Mouse (Mus musculus) hematopoietic stem cell, adult 5-6 weeks (primary cell): ENCODE results near the gene Syt14. TPM values are rescaled to one million over a fixed set of nuclear protein-coding genes. Genes with fewer than 3 reads are reported as not detected.
A peak's percentile ranks its signal among the peaks of the same experiment; 100 is the strongest.

Experiments used
- ATAC-seq, 2 experiments: fragments of 125-278 bp in 1 of 2; replicated peaks in 1 of 2; 2 replicates each; pipeline ENCODE4 v1.8.0; 2016 to 2017; ENCODE audit warnings: inconsistent platforms in 2 of 2, mild to moderate bottlenecking in 2 of 2, moderate number of reproducible peaks in 2 of 2, low read depth in 1 of 2, moderate TSS enrichment in 1 of 2; ENCODE audit not compliant: low FRiP score in 2 of 2, poor library complexity in 2 of 2, severe bottlenecking in 2 of 2, insufficient read depth in 1 of 2, low TSS enrichment in 1 of 2
- total RNA-seq: library from RNA; stranded (forward); fragments of 172-1452, 232-1000 nt; gene quantifications from 2 replicates; pipeline ENCODE4 v1.2.3, GENCODE M21; 2017

The Syt14 gene
- total RNA-seq, 1 experiment from 2014 or later = not detected

DNA sequence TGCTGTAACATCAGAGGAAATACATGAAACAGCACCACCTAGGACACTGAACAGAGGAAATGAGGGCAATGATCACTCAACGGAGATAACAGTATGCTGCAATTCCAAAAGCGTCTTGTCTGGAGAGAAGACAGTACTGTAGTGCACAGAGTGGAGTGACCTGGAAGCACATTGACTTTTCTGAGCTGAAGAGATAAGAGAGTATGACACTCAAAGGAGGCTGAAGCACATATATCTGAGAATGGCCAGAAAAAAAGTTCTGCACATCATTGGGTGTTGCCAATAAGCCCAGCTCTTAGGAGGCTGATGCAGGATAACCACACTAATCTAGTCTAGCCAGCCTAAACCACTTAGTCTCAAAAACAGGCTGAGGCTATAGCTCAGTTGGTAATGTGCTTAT is 34.0 kb downstream of the Syt14 start:
- peak in 1 of 2 experiments; percentile 17; a peak in 1 of 4 replicates for ATAC-seq

DNA sequence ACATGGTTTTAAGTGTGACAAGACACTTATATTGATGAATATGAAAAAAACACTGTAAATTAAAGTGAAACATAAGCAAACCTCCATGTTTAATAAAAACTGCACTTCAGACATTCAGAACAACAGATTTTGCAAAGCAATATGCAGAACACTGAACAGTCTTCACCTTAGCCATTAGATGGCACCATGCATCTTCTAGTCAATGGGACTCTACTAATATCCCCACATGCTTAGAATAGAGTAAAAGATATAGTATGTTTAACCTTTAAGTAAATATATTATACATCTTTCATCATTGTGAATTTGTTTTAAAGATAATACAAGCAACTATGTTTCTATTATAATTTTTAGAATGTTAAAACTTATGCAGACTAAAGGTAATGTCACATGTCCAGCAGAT is 34.7 kb downstream of the Syt14 start:
- peak in 1 of 2 experiments; percentile 65; a peak in 1 of 4 replicates for ATAC-seq

DNA sequence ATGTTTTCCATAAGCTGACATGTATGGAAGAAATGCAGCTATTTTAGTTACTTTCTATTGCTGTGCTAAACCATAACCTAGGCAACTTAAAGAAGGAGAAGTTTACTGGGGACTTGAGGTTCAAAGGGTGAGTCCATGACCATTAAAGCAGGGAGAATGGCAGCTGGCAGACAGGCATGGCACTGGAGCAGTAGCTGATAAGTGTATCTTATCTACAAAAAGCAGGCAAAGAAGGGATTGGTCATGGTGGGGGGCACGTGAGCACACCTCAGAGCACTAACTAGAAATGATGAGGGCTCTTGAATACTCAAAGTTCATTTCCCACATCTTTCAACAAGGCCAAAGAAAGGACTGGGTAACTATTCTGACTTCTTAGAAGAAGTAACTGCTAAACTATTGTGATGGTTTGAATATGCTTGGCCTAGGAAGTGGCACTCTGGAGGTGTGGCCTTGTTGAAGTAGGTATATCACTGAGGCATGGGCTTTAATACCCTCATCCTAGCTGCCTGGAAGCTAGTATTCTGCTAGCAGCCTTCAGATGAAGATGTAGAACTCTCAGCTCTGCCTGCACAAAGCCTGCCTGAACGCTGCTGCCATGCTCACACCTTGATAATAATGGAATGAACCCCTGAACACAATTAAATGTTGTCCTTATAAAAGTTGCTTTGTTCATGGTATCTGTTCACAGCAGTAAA is 41.2 kb downstream of the Syt14 start:
- no peak for ATAC-seq

DNA sequence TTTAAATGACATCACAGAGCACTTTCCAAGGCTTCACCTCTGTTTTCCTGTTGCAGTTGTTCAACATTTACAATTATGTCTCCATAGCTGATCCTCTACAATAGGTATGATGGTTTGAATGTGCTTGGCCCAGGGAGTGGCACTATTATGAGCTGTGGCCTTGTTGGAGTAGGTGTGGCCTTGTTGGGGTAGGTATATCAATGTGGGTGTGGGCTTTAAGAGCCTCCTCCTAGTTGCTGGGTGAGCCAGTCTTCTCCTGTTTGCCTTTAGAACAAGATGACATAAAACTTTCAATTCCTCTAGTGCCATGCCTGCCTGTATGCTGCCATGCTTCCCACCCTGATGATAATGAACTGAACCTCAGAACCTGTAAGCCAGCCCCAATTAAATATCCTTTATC is 42.1 kb downstream of the Syt14 start:
- no peak for ATAC-seq

DNA sequence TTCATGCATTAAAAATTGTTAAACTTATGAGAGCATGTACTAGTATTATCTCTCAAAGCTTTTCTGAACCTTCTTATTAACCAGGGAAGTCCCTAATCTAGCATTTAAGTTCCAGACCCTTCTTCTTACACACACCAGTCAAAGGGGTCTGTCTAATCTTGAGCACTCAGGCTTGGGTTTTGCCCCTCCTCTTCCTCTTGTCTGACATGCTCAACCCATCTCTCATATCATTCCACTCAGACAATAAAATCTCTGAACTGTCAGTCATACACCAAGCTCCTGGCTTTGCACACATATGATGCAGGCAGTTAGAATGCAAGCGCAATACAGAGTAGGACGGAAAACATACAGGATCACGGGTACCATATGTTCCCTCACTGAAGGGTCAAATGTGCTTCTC is 48.4 kb downstream of the Syt14 start:
- no peak for ATAC-seq

DNA sequence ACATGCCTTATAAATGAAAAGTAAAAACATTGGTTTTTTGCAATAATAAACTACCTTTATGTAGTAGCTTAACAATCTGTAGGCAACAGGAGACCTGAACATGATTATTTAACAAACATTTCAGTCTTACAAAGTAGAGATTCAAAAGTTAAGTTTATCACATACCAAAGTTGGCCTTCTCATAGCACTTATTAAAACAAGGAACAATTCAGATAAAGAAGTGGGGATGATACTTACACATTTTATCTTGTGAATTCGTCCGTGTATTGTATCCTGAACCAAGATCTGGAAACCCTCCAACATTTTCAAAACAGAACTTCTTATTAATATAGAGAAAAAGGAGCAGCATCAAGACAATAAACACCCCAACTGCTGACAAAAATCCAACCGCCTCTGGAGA is 49.1 kb downstream of the Syt14 start:
- ATAC-seq = no peak

DNA sequence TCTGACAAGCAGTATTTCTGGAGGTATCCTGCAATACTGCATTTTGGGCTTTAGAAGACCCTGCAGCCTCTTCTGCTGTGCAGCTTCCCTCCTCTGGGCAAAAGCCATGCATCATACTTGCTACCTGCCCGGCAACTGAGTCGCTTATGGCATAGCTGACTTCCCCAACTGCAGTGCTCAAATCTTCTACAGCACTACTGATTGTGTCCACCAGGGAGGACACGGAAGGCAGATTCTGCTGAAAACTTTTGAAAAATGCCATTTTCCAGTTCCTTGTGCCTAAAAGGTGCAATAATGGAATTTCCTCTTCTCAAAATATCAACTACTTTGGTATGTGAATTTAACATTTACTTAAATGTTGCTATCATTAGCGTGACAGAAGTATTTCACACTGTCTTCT is 51.2 kb downstream of the Syt14 start:
- ATAC-seq = no peak

DNA sequence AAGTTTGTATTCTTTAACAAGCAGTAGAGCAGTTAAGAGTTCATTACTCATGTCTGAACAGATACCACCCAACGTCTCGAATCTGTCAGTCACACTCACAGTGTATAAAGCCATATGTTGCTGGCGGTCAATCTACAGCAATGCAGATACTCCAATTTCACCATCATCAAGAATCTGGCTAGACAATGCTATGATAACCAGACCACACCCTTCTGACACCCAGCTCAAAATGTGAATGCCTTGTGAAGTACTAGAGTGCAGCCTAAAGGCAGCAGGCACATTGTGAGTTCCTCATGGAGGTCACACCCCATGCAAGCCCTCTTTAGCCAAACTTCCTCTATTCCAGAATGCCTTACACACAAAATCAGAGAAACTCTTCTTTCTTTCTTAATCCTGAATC is 53.9 kb downstream of the Syt14 start:
- no peak for ATAC-seq

DNA sequence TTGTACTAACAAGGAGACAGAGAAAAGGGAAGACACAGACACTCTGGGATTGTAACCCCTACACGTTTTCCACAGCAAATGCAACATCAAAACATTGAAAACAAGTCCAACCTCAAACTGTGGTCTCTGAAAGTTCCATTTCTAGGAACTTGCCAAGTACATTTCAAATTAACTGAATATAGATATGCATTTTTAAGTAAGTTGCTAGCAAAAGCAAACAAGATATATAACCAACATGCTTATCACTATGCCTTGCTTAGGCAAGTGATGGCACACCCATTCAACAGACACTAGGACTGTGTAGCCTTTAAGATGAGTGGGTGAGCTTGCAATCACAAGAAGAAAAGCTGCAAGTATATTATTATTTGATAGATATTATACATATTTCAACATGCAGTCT is 54.5 kb downstream of the Syt14 start:
- no peak for ATAC-seq

DNA sequence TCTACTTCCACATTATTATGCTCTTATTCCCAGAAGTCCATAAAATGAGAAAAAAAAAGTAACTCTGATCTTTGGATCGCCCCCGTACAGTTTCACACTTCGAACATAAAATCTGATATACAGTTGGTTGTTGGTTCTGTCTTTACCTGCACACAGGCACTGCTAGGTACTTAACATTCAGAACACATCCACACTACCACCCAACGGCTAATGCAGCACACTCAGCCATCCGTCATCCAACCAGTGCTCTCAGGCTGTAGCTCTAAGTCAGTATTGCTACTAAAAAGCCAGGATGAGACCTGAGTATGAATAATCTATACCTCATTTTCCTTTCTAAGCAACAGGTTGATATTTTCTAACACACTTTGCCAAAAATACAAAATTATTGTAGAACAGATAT is 73.3 kb downstream of the Syt14 start:
- ATAC-seq = no peak

DNA sequence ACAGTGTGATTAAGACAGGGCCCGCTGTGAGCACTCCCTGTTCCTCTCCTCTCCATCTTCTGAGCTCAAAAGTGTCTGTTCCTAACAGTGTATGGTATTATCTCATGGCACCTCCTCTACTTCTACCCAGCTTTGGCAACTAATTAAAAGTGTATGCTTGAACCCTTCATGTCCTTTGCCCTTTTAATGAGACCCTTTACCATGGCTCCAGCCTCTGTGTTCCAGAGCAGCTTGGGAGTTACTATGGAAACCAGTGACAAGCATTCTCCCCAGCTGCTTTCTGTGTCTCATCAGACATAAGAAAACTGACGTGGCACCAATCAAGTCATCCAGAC is 87.8 kb downstream of the Syt14 start:
- ATAC-seq = no peak

DNA sequence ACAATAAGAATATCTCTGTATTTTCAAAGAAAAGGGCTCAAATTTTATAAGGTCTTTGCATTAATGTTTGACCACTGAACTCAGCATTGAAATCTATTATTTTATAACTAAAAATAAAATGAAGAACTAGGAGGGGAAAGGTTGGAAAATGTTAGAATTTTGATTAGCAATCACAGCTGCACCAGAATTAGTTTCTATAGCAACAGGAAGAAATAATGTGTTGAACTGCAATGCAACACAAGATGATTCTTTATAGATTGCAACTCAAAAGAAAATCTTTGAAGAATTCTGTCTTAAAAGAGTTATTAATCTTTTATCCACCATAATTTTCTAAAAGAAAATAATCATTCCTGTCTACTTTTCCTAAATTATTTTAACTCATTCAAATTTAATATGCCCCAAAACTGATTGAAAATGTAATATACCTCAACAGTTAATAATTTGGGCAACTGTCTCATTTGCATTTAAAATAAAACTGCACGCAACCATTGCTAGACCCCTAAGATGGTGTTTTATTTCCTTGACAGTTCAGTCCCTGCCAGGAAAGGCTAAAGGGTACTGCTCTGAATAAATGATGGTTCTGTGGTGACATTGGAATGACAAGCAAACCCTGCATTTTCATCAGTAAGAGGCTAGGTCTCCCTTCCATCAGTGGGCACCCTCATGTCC is 88.3 kb downstream of the Syt14 start:
- ATAC-seq = no peak

DNA sequence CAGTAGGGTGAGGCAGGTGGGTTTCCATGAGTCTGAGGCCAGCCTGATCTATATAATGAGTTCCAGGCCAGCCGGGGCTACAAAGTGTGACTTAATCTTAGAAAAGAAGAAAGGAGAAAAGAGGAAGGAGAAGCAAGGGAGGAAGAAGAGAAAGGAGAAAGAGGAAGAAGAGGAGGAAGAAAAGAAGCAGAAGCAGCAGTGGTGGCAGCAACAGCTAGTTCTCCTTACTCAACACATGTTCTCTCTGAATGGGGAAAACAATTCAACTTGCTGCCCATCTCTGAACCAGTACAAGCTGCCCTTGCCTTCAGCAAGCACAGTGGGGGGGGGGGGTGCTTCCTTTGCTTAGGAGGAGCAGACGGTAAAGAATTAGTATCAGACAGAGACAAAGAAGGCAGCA is 96.5 kb downstream of the Syt14 start:
- no peak for ATAC-seq

DNA sequence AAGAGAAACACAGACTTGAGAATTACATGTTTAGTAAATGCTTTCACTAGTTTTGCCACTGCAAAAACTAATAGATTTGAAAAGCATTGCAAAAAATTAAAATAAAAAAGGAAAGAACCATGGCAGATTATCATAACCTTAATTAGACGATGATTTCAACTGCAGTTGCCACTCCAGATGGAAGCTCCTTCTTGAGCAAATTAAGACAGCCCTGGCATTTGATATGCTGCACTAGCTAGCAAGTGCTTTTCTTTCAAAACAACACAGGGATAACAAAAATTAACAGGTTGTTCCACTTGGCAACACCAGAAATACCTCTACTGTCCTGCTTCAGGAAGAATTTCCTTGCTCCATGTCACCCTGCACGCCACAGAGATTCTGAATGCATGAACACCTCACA is 97.6 kb downstream of the Syt14 start:
- ATAC-seq = no peak

DNA sequence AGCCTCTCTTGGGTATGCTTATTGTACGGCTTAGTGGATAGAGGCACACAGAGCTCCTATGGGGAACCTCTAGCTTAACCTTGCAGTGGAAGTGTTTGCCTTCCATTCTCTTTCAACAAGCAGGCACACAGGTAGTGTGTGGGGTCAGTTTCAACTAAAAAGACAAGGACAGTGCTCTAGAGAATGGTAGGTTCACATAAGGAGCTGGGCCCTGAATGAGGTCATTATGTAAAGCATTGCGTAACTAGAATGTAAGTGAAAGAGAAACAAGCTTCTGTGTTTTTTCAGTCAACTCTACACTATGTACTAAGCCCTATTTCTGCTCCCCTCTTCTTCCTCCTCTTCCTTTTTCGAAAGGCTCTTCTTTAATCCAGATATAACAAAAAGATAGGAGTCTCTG is 103.8 kb downstream of the Syt14 start:
- ATAC-seq = no peak

DNA sequence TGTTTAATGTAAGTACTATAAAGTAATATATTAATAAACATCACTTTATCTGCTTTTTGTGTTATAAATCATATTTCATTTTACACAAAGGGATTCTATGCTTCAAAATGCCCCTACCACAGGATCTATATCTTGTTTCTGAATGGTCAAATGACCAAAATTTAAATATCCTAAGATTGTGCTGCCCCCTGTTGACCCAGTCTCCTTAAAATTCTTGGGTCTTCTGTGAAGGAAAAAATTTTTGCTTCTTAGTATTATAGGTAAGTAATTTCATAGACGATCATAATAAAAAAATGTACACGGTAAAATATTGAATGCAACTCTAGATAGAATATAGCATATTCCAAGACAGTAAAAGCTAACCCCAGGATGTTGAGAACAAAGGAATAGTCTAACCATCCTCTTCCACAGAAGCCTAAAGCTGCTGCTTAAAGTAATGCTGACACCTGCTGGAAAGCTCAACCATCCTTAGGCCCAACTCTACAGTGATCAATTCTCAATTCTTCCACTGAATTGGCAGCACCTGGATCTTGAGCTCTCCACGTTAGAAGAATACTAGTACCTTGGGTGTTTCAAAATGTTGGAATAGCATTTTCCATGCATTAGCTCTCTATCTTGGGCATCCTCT is 123.4 kb downstream of the Syt14 start:
- no peak for ATAC-seq

DNA sequence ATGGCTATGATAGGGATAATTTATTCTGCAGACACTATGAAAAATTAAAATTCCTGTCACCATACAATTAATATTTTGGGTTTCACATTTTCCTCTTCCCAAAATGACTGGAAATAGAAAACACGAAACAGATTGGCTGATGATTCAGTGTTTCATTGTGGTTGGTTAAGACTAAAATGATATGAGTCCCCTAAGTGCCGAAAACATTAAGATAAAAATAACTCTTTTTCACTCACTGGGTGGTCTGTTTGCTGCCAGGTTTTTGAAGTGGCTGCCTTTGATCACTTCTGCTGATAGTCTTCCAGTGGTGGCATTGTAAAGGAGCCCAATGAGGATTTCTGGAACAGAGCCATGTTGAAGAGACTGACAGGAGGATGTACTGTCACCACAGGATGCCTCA is 134.1 kb downstream of the Syt14 start:
- ATAC-seq = no peak

DNA sequence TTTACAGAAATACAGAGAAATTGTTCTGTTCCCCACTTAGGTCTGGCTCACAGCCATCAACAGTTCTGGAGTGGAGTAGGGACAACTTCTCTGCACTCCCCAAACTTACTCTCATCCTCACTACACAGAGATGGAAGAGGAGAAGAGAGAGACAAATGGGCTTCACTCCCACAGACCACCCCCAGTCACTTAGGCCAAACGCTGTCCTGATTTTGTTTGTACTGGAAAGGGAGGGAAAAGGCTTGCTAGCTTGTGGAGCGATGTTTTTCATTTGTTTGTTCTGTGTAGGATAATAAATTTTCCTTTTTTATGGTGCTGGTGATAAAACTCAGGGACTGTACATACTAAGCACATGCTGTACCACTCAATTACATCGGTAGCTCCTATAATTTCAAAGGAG is 134.7 kb downstream of the Syt14 start:
- ATAC-seq = no peak

DNA sequence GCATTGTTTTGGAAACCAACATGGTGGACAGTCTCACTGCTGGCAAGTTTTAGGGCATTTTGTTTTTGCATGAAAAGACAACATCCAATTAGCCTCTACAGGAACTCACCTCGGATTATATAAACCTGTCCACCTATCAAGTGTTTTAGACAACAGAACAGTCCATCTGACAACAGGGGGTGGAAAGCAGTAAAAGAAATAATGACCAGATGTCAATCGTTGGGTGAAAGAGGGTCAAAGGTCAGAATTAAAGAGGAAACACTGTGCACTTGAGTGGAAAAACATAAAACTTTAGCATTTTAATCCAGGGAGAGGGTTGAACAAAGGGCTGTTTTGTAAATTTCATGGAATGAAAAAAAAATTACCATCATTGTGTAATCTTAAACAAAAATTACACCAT is 136.8 kb downstream of the Syt14 start:
- no peak for ATAC-seq
